Mouse (Mus musculus) gonadal fat pad, adult 2 months (tissue): Measurements from ENCODE around the gene Smim17. TPM values are rescaled to one million over a fixed set of nuclear protein-coding genes. Genes with fewer than 3 reads are reported as not detected.
"Not testable (repeated sequence)": the region's sequence is repeated elsewhere in the genome, so short reads cannot be mapped to it uniquely, and the experiment has no call there.

Experiments used
- DNase-seq: peaks from one replicate; pipeline ENCODE4 v3.0.0-alpha.2; 2012; ENCODE audit warnings: low read depth
- polyA plus RNA-seq: library from polyadenylated mRNA; depleted of rRNA; stranded (reverse); fragments of >200 nt; gene quantifications from 2 replicates; pipeline ENCODE4 v1.2.3, GENCODE M21; 2012; rRNA removed

The Smim17 gene
- polyA plus RNA-seq, 1 experiment = not detected

DNA sequence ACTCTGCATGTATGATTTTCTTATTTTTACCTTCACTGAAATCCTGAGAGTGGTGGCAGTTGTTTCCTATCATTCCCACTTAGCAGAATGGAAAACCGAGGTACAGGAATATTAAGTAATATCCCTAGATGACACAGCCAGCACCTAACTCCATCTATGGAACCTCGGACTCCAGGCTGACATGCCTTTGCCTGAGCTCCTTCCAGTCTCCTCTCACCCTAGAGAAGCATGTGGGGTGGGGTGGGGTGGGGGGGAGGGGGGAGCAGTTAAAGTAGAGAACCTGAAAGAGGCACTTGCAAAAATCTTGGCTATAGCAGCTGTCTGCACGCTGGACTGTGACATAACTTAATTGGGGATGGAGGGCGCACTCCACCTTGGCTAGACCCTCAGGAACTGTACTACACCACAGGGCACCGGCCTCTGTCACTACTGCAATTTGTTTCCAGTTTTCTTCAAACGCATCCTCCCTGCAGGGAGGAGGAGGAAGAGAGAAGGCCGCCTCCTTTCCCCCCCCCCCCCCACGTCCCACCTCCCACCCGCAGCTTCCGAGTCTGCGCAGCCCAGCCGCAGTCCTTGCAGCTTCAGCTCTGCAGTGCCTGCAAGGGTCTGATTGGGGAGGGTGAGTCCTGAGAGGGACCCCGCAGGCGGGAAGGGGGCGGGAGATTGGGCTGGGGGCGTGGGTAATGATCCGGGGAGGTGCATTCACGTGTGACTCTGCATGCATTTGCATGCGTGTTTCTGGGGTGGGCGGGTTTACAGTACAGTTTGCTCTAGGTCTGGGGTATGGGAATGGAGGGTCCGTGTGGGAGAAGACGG lies 16.3 kb downstream of the Smim17 start:
- DNase-seq = no peak

DNA sequence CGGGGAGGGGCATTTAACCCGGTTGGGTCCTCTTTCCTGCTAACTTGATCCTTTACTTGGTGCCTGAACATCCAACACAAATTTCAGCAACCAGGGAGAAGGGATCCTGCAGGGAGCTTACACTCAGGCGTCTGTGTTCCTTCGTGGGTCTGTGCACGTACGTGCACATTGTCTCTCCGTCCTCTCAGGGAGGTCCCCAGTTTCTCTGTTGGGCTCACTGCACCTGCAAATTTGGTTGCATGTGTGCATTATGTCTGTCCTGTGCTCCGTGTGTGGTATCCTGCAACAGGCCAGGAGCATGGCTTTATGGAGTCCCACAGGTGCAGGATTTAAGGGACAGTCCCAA lies 16.9 kb downstream of the Smim17 start:
- DNase-seq = no peak

DNA sequence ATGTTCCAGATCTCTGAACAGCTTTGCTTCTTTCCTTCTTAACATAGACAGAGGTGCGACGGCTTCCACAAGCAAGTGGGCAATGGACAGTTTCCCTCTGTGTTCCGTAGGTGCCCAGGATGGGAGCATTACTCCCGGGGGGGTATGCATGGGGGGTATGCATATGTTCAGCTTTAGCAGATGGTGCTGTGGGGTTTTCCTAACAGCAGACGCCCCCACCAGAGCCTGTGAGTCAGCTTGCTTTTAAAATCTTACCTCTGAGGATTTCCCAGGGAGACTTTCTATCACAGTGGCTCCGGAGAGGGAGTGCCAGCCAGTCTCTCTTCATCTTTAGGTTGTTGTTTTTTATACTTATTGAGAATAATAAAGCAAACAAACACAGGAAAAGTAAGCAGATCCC lies 21.4 kb downstream of the Smim17 start:
- DNase-seq = no peak

- DNase-seq = no peak
These were observed 30.9 kb downstream of the Smim17 start for GRCm38 (mm10) chr7:6429381-6429780.

DNA sequence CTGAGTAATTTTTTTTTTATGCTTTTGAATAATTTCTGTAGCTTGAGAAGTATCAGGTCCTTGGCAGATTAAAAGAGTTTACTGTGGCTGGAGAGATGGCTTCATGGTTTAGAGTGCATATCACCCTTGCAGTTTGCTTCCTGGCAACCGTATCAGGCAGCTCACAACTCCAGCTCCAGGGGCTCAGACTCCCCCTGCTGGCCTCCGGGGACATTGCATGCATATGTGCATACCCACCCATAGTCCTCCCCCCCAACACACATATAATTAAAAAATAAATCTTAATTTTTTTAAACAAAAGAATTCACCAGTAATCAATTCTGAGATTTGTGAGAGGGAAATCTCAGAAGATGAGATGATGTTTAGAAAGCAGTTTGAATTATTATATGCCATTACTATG lies 31.8 kb downstream of the Smim17 start:
- DNase-seq = no peak

- DNase-seq = no peak
These were observed 39.9 kb downstream of the Smim17 start, which contains the start of gene Olfr1344 for GRCm38 (mm10) chr7:6438388-6438787. TSS of gene Olfr1344 (plus strand) at chr7:6438688.

GRCm38 (mm10) chr7:6441173-6441572 lies 42.7 kb downstream of the Smim17 start:
- no peak for DNase-seq

GRCm38 (mm10) chr7:6447771-6448170 lies 49.3 kb downstream of the Smim17 start:
- no peak for DNase-seq

- no peak for DNase-seq
These were observed 57.4 kb downstream of the Smim17 start, which contains the start of gene Olfr1336 for GRCm38 (mm10) chr7:6455868-6456267. TSS of gene Olfr1336 (plus strand) at chr7:6456168.

DNA sequence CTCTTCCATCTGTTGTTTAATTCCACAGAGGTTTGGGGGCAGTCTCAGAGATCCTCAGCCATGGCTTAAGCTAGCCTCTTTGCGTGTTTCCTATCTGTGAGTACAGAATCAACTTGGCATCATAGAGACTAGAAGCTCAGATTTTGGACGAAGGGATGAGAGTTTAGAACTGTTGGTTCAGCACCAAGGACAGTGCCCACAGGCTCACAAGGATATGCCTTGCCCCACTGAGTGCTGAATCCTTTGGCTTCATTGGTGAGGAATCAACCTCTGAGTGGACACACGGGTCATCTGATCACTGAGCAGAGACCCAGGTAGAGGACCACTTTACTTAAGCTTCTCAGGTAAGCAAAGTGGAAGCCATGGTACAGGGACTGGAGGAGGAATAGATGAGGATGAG lies 57.9 kb downstream of the Smim17 start:
- no peak for DNase-seq

DNA sequence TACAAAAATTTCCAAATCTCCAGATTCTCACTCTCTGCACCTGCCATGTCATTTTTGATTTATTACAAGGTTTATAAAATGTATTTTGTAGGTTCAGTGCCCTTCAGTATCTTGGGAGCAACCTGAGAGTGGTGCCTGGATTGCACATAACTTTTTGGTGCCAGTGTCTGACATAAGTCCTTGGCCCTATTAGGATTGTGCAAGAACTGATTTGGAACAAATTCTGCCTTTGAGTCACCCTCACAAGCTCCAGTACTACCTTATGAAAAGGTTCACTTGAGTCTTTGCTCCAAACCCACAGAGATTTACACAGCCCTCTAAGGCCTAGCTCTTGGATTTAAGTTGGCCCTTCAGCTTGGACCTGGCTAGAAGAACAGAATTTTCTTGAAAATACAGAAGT lies 68.4 kb downstream of the Smim17 start, which contains the start of gene Olfr1346:
Gene Olfr1346, plus strand, starts transcription at position 151 of the 400 bp plus-strand sequence.
- no peak for DNase-seq

- not testable (repeated sequence) for DNase-seq
These were observed 79.1 kb downstream of the Smim17 start for GRCm38 (mm10) chr7:6477633-6478032.

Other genes starting within 250 kb of the Smim17 start
- gene Zfp787, start 242.7 kb upstream of the Smim17 start, polyA plus RNA-seq = 56.6 and 57.7 TPM in 2 replicates
- 15.7 and 17.0 TPM in 2 replicates for gene Zfp444, start 226.5 kb upstream of the Smim17 start, polyA plus RNA-seq
- gene Galp, start 201.6 kb upstream of the Smim17 start, polyA plus RNA-seq = not detected in 2 replicates
- not detected in 2 replicates for gene Zscan5b, start 176.4 kb upstream of the Smim17 start, polyA plus RNA-seq
- 1,972 and 2,446 TPM in 2 replicates for gene Epp13, start 146.0 kb upstream of the Smim17 start, polyA plus RNA-seq
- gene Zfp667, start 112.1 kb upstream of the Smim17 start, polyA plus RNA-seq = 1.5 and 1.6 TPM in 2 replicates
- 0.96 and 1.1 TPM in 2 replicates for gene Zfp583, start 67.4 kb upstream of the Smim17 start, polyA plus RNA-seq
- 0.14 and 0.18 TPM in 2 replicates for gene Gm3854, start 55.0 kb upstream of the Smim17 start, polyA plus RNA-seq
- 0.49 and 0.90 TPM in 2 replicates for gene Zfp78, start 35.4 kb upstream of the Smim17 start, polyA plus RNA-seq
- 3.0 and 3.3 TPM in 2 replicates for gene Zfp28, start 15.4 kb upstream of the Smim17 start, polyA plus RNA-seq
- 0.03 TPM in 1 of 2 replicates, not detected in the other for gene Gm20715, start 11.6 kb downstream of the Smim17 start, polyA plus RNA-seq
- gene Olfr1344, start 40.0 kb downstream of the Smim17 start, polyA plus RNA-seq = not detected in 2 replicates
- gene Olfr1336, start 57.5 kb downstream of the Smim17 start, polyA plus RNA-seq = not detected in 2 replicates
- gene Olfr1346, start 68.4 kb downstream of the Smim17 start, polyA plus RNA-seq = not detected in 2 replicates
- gene Olfr5, start 88.2 kb downstream of the Smim17 start, polyA plus RNA-seq = 0.11 and 0.18 TPM in 2 replicates
- not detected in 2 replicates for gene Olfr1347, start 101.0 kb downstream of the Smim17 start, polyA plus RNA-seq
- 0.22 and 0.49 TPM in 2 replicates for gene Olfr1348, start 110.0 kb downstream of the Smim17 start, polyA plus RNA-seq
- gene Olfr1349, start 124.2 kb downstream of the Smim17 start, polyA plus RNA-seq = 0.57 and 0.69 TPM in 2 replicates
- gene Olfr1350, start 166.1 kb downstream of the Smim17 start, polyA plus RNA-seq = not detected in 2 replicates